Mouse (Mus musculus): ENCODE results near the gene Sstr1. TPM values are rescaled to one million over a fixed set of nuclear protein-coding genes. Genes with fewer than 3 reads are reported as not detected.

Gene Sstr1
- polyA plus RNA-seq (2014; fragmentation: Nextera tagmentation; extraction: Ambion mirVana) = 0.38 and 0.63 TPM in 2 replicates

DNA sequence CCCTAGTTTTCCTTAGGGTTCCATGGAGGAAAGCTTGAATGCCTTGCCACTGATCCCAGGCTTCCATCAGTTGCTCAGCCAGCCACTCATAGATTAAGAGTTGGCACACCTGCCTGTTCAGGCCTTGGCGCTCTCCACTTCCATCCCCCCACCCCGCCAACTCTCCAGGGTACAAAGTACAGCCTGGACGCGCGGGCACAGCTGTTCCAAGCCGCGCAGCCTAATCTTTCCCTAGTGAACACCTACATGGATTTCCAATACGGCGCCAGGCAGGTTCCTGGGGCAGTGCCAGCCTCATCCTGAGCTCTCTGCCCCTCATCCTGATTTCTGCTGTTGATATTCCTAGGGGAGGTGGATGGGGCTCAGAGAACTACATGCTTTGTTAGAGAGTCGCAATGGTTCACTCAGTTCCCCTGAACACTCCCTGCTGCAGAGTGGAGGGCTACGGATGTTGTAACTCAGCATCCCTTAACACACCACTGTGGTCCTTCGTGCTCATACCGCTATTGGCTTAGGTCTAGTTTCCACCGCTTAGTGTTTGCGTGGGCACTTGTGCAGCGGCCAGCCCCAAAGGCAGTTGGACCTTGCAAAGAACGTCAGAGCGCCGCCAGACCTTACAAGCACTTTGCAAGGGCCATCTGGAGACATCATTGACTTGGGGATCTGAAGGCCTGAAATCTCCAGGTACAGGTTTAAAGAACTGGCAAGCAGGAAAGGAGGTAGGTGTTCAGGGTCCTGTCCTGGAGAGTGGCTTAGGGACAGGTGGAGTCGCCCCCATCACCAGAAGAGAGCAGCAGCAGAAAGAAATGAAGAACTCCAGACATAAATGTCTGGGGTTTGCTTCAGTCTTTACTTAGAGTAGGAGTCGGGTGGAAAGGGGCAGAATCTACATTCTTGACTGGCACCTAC is at the start of gene Sstr1:
TSS of gene Sstr1 (plus strand) at position 610 of the 909 bp plus-strand sequence.
- no peak for ATAC-seq (ENCODE audit: insufficient number of reproducible peaks, low FRiP score, low TSS enrichment, low read depth)
- no peak for DNase-seq (ENCODE audit: low spot score)

DNA sequence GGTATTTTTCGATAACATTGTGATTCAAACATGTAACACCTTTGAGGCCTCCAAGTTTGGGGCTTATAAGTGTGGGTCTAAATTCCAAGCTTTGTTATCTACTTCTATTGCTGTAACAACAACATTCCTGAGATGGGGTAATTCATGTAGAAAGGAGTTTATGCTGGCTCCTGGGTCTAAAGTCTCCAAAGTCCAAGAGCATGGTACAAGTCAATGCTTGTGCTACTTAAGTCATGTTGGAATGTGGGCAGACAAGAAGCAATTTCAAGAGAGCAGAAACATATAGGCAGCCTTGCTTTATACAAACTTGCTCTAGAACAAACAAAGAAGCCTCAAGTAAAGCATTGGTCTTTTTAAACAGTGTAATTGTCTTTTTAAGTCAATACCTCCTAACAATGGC is 12.8 kb upstream of the Sstr1 start:
- DNase-seq (ENCODE audit: low spot score) (no peak), ATAC-seq (ENCODE audit: insufficient number of reproducible peaks, low FRiP score, low TSS enrichment, low read depth) (no peak)
- H3K4me1 ChIP-seq (ENCODE audit: control insufficient read depth, insufficient read depth, low read length) = no peaks in the 10 kb centered on the region
- H3K9ac ChIP-seq (ENCODE audit: low read length) = no peak overlapping the region
- H3K4me3 ChIP-seq (ENCODE audit: low read depth, low read length) = no peak overlapping the region
- no peaks in the 10 kb centered on the region for H3K27me3 ChIP-seq (ENCODE audit: control insufficient read depth, insufficient read depth, low read length)
- H3K4me2 ChIP-seq (ENCODE audit: low read depth, severe bottlenecking) = no peak overlapping the region
- no peaks in the 10 kb centered on the region for H3K36me3 ChIP-seq (ENCODE audit: control insufficient read depth, insufficient read depth, low read length)
- no peak overlapping the region for H3K27ac ChIP-seq (replicated peaks; ENCODE audit: low read depth, low read length)
- H3K9me3 ChIP-seq (ENCODE audit: control insufficient read depth, low read length) = no peaks in the 10 kb centered on the region
- WGBS = 93% methylated on average over 1 of the region's 1 CpGs

More for the DNA sequence above, at the start of gene Sstr1:
- Histone ChIP-seq H3K27ac (replicated peaks; ENCODE audit: low read depth, low read length) (no peak within 1 kb of the TSS), H3K4me3 (ENCODE audit: low read depth, low read length) (peak within 1 kb of the TSS; percentile 38), H3K4me1 (ENCODE audit: control insufficient read depth, insufficient read depth, low read length) (peaks cover 10% of the 10 kb centered on the region; the same call in 1 of the 2 replicates), H3K27me3 (ENCODE audit: control insufficient read depth, insufficient read depth, low read length) (peaks cover 28% of the 10 kb centered on the region), H3K9ac (ENCODE audit: low read length) (peak within 1 kb of the TSS; percentile 41), H3K4me2 (ENCODE audit: low read depth, severe bottlenecking) (peak within 1 kb of the TSS; percentile 91), H3K36me3 (ENCODE audit: control insufficient read depth, insufficient read depth, low read length) (no peaks in the 10 kb centered on the region), H3K9me3 (ENCODE audit: control insufficient read depth, low read length) (no peaks in the 10 kb centered on the region)
- WGBS = 14% methylated on average over 21 of the region's 21 CpGs

DNA sequence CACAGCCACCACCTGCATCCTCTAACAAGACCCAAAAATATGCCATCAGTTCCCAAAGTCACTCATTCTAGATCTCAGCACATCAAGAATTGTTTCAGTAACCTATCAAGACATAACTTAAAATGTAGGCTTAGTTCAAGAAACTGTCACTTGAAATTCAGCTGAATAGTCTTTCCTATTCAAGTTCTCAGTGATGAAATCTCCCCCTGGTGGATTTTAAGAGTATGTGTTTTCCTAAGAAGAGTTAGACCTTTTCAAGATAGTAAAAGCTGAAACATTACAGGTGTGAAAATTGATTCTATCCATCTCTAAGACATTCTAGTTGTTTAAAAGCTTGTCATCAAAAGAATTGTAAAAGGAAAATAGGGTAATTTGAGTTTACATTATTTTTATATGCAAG is 10.4 kb upstream of the Sstr1 start:
- H3K27me3 ChIP-seq (ENCODE audit: control insufficient read depth, insufficient read depth, low read length) = no peaks in the 10 kb centered on the region
- H3K9me3 ChIP-seq (ENCODE audit: control insufficient read depth, low read length) = no peaks in the 10 kb centered on the region
- H3K4me3 ChIP-seq (ENCODE audit: low read depth, low read length) = no peak overlapping the region
- no peak for ATAC-seq (ENCODE audit: insufficient number of reproducible peaks, low FRiP score, low TSS enrichment, low read depth)
- H3K9ac ChIP-seq (ENCODE audit: low read length) = no peak overlapping the region
- no peaks in the 10 kb centered on the region for H3K36me3 ChIP-seq (ENCODE audit: control insufficient read depth, insufficient read depth, low read length)
- H3K4me1 ChIP-seq (ENCODE audit: control insufficient read depth, insufficient read depth, low read length) = no peaks in the 10 kb centered on the region
- DNase-seq (ENCODE audit: low spot score) = no peak
- H3K4me2 ChIP-seq (ENCODE audit: low read depth, severe bottlenecking) = no peak overlapping the region
- H3K27ac ChIP-seq (replicated peaks; ENCODE audit: low read depth, low read length) = no peak overlapping the region

DNA sequence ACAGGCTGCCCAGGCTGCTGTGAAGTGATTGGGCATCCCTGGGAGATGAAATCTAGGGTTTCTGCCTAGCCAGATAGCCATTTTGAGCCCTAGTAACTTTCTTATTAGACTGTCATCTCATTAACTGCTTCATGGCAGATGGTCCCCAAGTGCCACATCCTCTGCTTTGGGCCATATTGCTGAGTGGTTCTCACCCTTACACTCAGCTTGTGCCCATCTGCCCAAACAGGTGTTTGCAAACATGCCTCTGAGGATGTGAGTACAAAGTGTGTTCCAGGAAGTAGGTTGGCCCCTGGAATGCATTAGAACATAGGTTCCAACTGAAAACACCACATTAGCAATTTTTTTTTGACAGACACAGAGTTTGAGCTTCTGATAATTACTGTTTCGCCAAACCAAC is 3.6 kb upstream of the Sstr1 start:
- ATAC-seq (ENCODE audit: insufficient number of reproducible peaks, low FRiP score, low TSS enrichment, low read depth) (no peak), DNase-seq (ENCODE audit: low spot score) (no peak)
- Histone ChIP-seq H3K27ac (replicated peaks; ENCODE audit: low read depth, low read length) (no peak overlapping the region), H3K36me3 (ENCODE audit: control insufficient read depth, insufficient read depth, low read length) (no peaks in the 10 kb centered on the region), H3K27me3 (ENCODE audit: control insufficient read depth, insufficient read depth, low read length) (peaks cover 23% of the 10 kb centered on the region), H3K4me3 (ENCODE audit: low read depth, low read length) (no peak overlapping the region), H3K9ac (ENCODE audit: low read length) (no peak overlapping the region), H3K4me1 (ENCODE audit: control insufficient read depth, insufficient read depth, low read length) (peaks cover 5% of the 10 kb centered on the region; the same call in 1 of the 2 replicates), H3K9me3 (ENCODE audit: control insufficient read depth, low read length) (no peaks in the 10 kb centered on the region), H3K4me2 (ENCODE audit: low read depth, severe bottlenecking) (no peak overlapping the region)
- WGBS = 81% methylated on average over 1 of the region's 1 CpGs

DNA sequence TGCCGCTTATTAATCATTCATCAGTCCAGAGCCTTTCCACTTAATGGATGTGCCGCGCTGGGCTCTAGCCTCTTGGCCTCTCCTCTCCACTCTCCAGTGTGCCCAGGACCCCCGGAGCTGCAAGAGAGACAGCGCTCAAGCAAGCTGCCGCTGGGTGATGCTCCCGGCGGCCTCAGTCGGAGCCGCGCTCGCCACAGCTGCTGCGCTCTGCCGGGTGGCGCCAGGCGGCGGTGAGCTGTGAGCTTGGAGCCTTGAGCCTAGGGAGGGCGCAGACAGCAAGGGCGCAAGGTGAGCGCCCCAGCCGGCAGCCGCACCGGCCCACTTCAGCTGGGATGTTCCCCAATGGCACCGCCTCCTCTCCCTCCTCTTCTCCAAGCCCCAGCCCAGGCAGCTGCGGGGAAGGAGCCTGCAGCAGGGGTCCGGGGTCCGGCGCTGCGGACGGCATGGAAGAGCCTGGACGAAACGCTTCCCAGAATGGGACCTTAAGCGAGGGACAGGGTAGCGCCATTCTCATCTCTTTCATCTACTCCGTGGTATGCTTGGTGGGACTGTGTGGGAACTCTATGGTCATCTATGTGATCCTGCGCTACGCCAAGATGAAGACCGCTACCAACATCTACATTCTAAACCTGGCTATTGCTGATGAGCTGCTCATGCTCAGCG is 820 bp downstream of the Sstr1 start:
- 0 out of 2 replicates have a peak, but pooled peaks have one; percentile 12 for ATAC-seq (ENCODE audit: insufficient number of reproducible peaks, low FRiP score, low TSS enrichment, low read depth)
- Histone ChIP-seq H3K4me3 (ENCODE audit: low read depth, low read length) (peak overlapping the region; percentile 38), H3K27me3 (ENCODE audit: control insufficient read depth, insufficient read depth, low read length) (peaks cover 28% of the 10 kb centered on the region), H3K9ac (ENCODE audit: low read length) (peak overlapping the region; percentile 41), H3K9me3 (ENCODE audit: control insufficient read depth, low read length) (no peaks in the 10 kb centered on the region), H3K4me1 (ENCODE audit: control insufficient read depth, insufficient read depth, low read length) (peaks cover 10% of the 10 kb centered on the region; the same call in 1 of the 2 replicates), H3K36me3 (ENCODE audit: control insufficient read depth, insufficient read depth, low read length) (no peaks in the 10 kb centered on the region), H3K4me2 (ENCODE audit: low read depth, severe bottlenecking) (peak overlapping the region; percentile 91), H3K27ac (replicated peaks; ENCODE audit: low read depth, low read length) (no peak overlapping the region)
- WGBS = 1% methylated on average over 38 of the region's 39 CpGs
- peak; percentile 67 for DNase-seq (ENCODE audit: low spot score)

GRCm38 (mm10) chr12:58212924-58213450 is 1.4 kb downstream of the Sstr1 start:
- H3K9ac ChIP-seq (ENCODE audit: low read length) = no peak overlapping the region; the same call in 1 of the 2 replicates
- no peak overlapping the region for H3K27ac ChIP-seq (replicated peaks; ENCODE audit: low read depth, low read length)
- H3K9me3 ChIP-seq (ENCODE audit: control insufficient read depth, low read length) = no peaks in the 10 kb centered on the region
- no peaks in the 10 kb centered on the region for H3K36me3 ChIP-seq (ENCODE audit: control insufficient read depth, insufficient read depth, low read length)
- 0 out of 2 replicates have a peak, but pooled peaks have one; percentile 7 for ATAC-seq (ENCODE audit: insufficient number of reproducible peaks, low FRiP score, low TSS enrichment, low read depth)
- H3K4me1 ChIP-seq (ENCODE audit: control insufficient read depth, insufficient read depth, low read length) = peaks cover 10% of the 10 kb centered on the region; the same call in 1 of the 2 replicates
- peak; percentile 55 for DNase-seq (ENCODE audit: low spot score)
- WGBS = 4% methylated on average over 29 of the region's 29 CpGs
- H3K4me3 ChIP-seq (ENCODE audit: low read depth, low read length) = peak overlapping the region; percentile 38
- peaks cover 28% of the 10 kb centered on the region for H3K27me3 ChIP-seq (ENCODE audit: control insufficient read depth, insufficient read depth, low read length)
- H3K4me2 ChIP-seq (ENCODE audit: low read depth, severe bottlenecking) = peak overlapping the region; percentile 91

- Histone ChIP-seq H3K27me3 (ENCODE audit: control insufficient read depth, insufficient read depth, low read length) (peaks cover 28% of the 10 kb centered on the region), H3K4me2 (ENCODE audit: low read depth, severe bottlenecking) (peak overlapping the region; percentile 91), H3K9me3 (ENCODE audit: control insufficient read depth, low read length) (no peaks in the 10 kb centered on the region), H3K36me3 (ENCODE audit: control insufficient read depth, insufficient read depth, low read length) (no peaks in the 10 kb centered on the region), H3K27ac (replicated peaks; ENCODE audit: low read depth, low read length) (no peak overlapping the region), H3K9ac (ENCODE audit: low read length) (no peak overlapping the region), H3K4me3 (ENCODE audit: low read depth, low read length) (peak overlapping the region; percentile 38), H3K4me1 (ENCODE audit: control insufficient read depth, insufficient read depth, low read length) (peaks cover 10% of the 10 kb centered on the region; the same call in 1 of the 2 replicates)
- peak; percentile 84 for DNase-seq (ENCODE audit: low spot score)
- WGBS = 1% methylated on average over 39 of the region's 40 CpGs
- ATAC-seq (ENCODE audit: insufficient number of reproducible peaks, low FRiP score, low TSS enrichment, low read depth) = peak; percentile 89
Observed at GRCm38 (mm10) chr12:58213451-58214288, 2.1 kb downstream of the Sstr1 start.

Measured in limb, embryonic 11.5 days (tissue).